Mouse (Mus musculus): ENCODE results near the gene Nrsn2. TPM values are rescaled to one million over a fixed set of nuclear protein-coding genes. Genes with fewer than 3 reads are reported as not detected.

The Nrsn2 gene
- polyA plus RNA-seq, 1 experiment from 2014 or later: 13.5 TPM

DNA sequence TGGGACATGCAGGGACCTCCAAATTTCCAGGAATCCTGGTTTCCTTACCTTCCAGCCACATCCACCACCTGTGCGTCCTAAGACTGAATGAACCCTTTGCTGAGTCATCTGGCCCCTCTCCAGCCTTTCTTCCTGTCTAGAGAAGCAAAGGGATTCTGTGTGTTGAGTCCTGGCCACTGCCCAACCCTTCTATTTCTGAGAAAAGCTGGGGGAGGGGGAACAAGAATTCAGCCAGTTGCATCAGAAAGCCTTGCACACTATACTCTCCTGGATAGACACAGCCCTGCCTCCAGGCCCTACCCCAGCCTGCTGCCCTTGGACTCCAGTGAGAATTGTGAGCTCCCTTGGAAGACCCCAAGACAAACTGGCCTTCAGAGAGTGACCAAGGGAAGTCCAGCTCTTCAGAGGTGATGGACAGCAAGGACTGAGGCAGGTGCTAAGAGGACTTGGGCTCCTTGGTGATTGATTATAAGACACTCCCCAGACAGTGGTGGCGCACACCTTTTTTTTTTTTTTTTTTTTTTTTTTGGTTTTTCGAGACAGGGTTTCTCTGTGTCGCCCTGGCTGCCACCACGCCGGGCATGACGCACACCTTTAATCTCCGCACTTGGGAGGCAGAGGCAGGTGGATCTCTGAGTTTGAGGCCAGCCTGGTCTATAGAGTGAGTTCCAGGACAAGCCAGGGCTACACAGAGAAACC lies 26.4 kb downstream of the Nrsn2 start:
- H3K27me3 ChIP-seq: 0 out of 2 replicates have a peak, but pooled peaks cover 6% of the 10 kb centered on the region
- ATAC-seq (replicated peaks): no peak
- H3K4me2 ChIP-seq (replicated peaks): no peak overlapping the region
- H3K4me3 ChIP-seq: no peak overlapping the region
- H3K27ac ChIP-seq (replicated peaks): no peak overlapping the region
- no peaks in the 10 kb centered on the region for H3K4me1 ChIP-seq
- H3K36me3 ChIP-seq: no peaks in the 10 kb centered on the region
- no peak overlapping the region for H3K9ac ChIP-seq (replicated peaks)
- H3K9me3 ChIP-seq: no peaks in the 10 kb centered on the region
- WGBS: 83% methylated on average over 8 of the region's 8 CpGs

DNA sequence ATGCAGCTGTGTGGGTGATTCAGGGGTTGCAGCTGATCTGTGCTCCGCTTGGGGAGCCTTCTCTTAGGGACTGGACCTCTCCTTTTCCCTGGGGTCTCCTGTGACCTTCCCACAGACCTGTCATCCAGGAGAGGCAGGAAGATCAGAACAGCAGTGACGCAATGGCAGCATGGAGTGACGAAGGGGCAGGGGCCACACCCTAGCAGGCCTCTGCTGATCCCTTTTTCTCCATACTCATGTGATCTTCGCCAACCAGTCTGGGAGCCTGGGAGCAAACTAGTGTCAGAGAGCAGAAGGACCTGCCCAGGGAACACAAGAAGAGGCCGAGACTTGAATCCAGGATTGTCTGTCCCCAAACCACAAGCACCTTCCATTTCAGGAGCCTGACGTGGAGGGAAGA lies 27.2 kb downstream of the Nrsn2 start:
- Histone ChIP-seq H3K9ac (replicated peaks) (no peak overlapping the region), H3K36me3 (no peaks in the 10 kb centered on the region), H3K4me3 (no peak overlapping the region), H3K9me3 (no peaks in the 10 kb centered on the region), H3K27ac (replicated peaks) (no peak overlapping the region), H3K27me3 (0 out of 2 replicates have a peak, but pooled peaks cover 6% of the 10 kb centered on the region), H3K4me2 (replicated peaks) (no peak overlapping the region), H3K4me1 (peaks cover 5% of the 10 kb centered on the region)
- no peak for ATAC-seq (replicated peaks)
- WGBS: 74% methylated on average over 6 of the region's 6 CpGs

DNA sequence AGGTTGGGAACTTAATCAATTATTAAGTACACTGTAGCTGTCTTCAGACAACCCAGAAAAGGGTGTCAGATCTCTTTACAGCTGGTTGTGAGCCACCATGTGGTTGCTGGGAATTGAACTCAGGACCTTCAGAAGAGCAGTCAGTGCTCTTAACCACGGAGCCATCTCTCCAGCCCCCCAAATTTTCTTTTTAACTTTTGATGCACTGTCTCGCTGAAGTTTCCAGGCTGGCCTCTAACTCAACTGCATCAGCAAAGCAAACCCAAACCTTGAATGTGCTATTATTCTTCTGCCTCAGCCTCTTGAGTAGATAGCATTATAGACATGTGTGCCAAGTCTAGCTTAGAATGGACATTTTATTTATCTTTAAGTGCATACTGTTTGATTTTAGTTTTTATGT lies 28.7 kb downstream of the Nrsn2 start:
- H3K9ac ChIP-seq (replicated peaks): no peak overlapping the region
- ATAC-seq (replicated peaks): no peak
- H3K27me3 ChIP-seq: 0 out of 2 replicates have a peak, but pooled peaks cover 6% of the 10 kb centered on the region
- H3K4me2 ChIP-seq (replicated peaks): no peak overlapping the region
- H3K4me1 ChIP-seq: peaks cover 15% of the 10 kb centered on the region
- WGBS: 87% methylated on average over 2 of the region's 2 CpGs
- no peaks in the 10 kb centered on the region for H3K36me3 ChIP-seq
- H3K9me3 ChIP-seq: no peaks in the 10 kb centered on the region
- H3K4me3 ChIP-seq: no peak overlapping the region
- H3K27ac ChIP-seq (replicated peaks): no peak overlapping the region

DNA sequence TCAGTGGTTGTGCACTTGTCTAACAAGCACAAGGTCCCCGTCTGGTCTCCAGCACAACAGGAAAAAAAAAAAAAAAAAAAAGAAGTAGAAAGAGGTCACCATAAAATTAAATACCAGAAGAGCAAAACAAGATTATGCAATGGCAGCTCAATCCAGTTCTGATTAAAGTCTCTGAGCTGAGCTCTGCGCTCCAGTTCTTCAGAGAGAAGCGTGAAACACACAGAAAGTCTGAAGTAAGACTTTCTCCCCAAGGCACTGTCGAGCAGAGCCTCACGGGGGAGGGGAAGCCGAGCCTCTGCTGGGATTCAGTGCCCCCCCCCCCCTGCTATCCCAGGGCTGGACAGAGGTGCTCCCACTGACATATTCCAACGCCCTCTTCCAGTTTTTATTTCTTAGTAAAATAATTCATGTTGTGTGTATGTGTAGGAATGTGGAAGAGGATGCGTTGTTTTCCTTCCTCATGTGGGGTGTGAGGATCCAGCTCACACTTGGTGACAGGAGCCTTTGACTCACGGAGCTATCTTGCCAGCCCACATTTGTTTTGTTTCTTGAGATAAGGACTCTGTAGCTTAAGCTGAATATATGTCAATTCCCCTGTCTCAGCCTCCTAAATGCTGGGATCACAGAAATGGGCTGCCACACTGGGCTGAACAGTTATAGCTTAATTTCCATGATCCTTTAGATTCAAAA lies 29.5 kb downstream of the Nrsn2 start:
- no peaks in the 10 kb centered on the region for H3K36me3 ChIP-seq
- no peaks in the 10 kb centered on the region for H3K9me3 ChIP-seq
- no peak for ATAC-seq (replicated peaks)
- no peak overlapping the region for H3K9ac ChIP-seq (replicated peaks)
- H3K27me3 ChIP-seq: 0 out of 2 replicates have a peak, but pooled peaks cover 6% of the 10 kb centered on the region
- 49% methylated on average over 9 of the region's 9 CpGs for whole genome bisulfite sequencing
- H3K4me1 ChIP-seq: peaks cover 15% of the 10 kb centered on the region
- H3K4me3 ChIP-seq: no peak overlapping the region
- H3K27ac ChIP-seq (replicated peaks): no peak overlapping the region
- no peak overlapping the region for H3K4me2 ChIP-seq (replicated peaks)

DNA sequence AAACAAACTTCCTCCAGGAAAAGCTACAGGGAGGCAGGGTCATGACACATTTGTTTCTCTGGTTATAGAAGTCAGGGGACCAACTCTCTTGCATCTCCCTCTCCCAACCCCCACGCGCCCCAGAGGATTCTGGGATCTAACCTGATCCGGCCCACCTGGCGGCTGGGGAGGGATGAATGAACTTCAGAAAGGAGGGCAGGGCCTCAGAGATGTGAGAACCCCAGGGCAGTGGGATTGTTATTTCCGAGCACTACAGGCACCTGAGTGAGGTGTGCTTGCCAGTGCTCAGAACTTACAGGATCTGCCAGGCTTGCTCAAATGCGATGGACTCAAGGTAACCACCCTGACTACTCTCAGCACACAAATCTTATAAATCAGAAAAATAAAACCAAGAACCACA lies 31.0 kb downstream of the Nrsn2 start:
- 0 out of 2 replicates have a peak, but pooled peaks cover 6% of the 10 kb centered on the region for H3K27me3 ChIP-seq
- no peak overlapping the region for H3K27ac ChIP-seq (replicated peaks)
- 66% methylated on average over 6 of the region's 6 CpGs for WGBS
- H3K4me1 ChIP-seq: peaks cover 15% of the 10 kb centered on the region
- H3K4me2 ChIP-seq (replicated peaks): no peak overlapping the region
- no peak for ATAC-seq (replicated peaks)
- no peak overlapping the region for H3K4me3 ChIP-seq
- no peaks in the 10 kb centered on the region for H3K36me3 ChIP-seq
- no peaks in the 10 kb centered on the region for H3K9me3 ChIP-seq
- no peak overlapping the region for H3K9ac ChIP-seq (replicated peaks)

DNA sequence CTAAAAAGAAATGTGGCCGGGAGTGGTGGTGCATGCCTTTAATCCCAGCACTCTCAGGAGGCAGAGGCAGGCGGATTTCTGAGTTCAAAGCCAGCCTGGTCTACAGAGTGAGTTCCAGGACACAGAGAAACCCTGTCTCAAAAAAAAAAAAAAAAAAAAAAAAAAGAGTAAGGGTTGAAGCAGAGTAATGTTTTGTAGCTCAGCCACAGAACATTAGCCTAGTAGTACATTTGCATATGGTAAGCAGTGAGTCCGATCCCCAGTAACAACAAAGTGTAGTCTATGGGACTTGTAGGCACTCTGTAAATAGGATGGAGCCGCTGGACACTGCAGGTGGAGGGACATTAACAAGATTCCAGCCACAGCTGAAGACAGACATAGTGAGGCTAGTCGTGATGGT lies 31.5 kb downstream of the Nrsn2 start:
- Histone ChIP-seq H3K9ac (replicated peaks) (no peak overlapping the region), H3K27ac (replicated peaks) (no peak overlapping the region), H3K4me1 (peaks cover 15% of the 10 kb centered on the region), H3K36me3 (no peaks in the 10 kb centered on the region), H3K4me3 (no peak overlapping the region), H3K9me3 (no peaks in the 10 kb centered on the region), H3K4me2 (replicated peaks) (no peak overlapping the region), H3K27me3 (0 out of 2 replicates have a peak, but pooled peaks cover 6% of the 10 kb centered on the region)
- no peak for ATAC-seq (replicated peaks)
- 67% methylated on average over 5 of the region's 5 CpGs for WGBS

DNA sequence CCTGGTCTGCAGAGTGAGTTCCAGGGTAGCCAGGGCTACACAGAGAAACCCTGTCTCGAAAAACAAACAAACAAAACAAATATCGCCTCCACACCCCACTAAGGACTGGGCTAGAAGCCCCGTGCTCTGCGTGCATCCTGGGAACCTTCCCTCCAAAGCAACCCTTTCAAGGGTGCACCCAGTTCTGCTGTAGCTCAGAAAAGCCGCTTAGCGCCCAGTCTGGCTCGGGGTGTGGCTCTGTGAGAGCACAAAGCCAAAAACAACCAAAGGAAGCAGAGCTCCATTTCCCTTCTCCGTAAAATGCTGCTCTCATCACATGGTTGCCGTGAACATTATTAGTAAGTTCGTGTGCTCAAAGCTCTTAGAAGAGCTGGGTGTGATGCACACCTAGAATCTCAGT lies 32.1 kb downstream of the Nrsn2 start:
- H3K4me2 ChIP-seq (replicated peaks): peak overlapping the region; percentile 84
- H3K4me1 ChIP-seq: peaks cover 15% of the 10 kb centered on the region
- peak overlapping the region; percentile 41 for H3K9ac ChIP-seq (replicated peaks)
- no peaks in the 10 kb centered on the region for H3K9me3 ChIP-seq
- WGBS: 10% methylated on average over 10 of the region's 10 CpGs
- no peaks in the 10 kb centered on the region for H3K36me3 ChIP-seq
- 0 out of 2 replicates have a peak, but pooled peaks have one; percentile 23 for ATAC-seq (replicated peaks)
- H3K27me3 ChIP-seq: 0 out of 2 replicates have a peak, but pooled peaks cover 6% of the 10 kb centered on the region
- H3K4me3 ChIP-seq: peak overlapping the region; percentile 56
- H3K27ac ChIP-seq (replicated peaks): no peak overlapping the region

DNA sequence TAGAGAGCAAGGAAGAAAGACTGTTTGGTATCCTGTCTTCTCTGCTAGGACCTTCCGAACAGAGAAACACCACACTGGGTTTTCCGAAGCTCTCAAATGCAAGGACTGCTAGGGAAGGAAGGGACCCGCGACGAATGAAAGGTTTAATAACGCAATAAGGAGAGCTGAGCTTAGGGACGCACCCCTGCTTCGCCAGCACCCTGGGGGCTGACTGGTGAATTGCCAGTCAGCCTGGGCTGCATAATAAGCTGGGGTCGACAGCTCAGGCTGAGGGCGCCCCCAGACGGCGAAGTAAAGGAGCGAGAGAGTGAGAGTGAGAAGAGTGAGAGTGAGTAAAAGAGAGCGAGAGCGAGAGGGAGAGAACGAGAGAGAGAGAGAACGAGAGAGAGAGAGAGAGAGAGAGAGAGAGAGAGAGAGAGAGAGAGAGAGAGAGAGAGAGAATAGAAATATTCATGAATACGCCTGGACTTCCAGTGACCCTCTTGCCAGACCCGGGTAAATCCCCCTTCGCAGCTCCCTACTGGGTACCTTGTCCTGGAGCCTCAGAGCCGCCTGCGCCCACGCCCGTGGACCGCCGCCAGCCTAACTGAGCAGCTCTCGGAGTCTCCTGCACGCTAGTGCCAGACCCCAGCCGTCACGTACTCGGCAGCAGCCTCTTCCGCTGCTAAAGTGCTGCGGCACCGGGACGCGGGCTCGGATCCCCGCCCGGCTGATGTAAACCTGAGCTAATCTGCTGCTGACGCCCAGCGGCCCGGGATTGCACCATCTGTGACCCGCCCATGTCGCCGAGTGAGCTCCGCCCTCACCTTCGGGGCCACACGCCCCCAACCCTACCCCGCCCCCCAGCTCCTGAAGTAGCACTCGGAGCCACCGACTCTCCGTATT lies 32.9 kb downstream of the Nrsn2 start, which contains the start of gene Trib3:
TSS of gene Trib3 (minus strand) at position 704 of the 885 bp plus-strand sequence.
- no peaks in the 10 kb centered on the region for H3K9me3 ChIP-seq
- H3K4me3 ChIP-seq: peak within 1 kb of the TSS; percentile 56
- ATAC-seq (replicated peaks): peak; percentile 87
- H3K4me2 ChIP-seq (replicated peaks): peak within 1 kb of the TSS; percentile 84
- 0 out of 2 replicates have a peak within 1 kb of the TSS, but pooled peaks have one; percentile 28 for H3K27ac ChIP-seq (replicated peaks)
- peaks cover 15% of the 10 kb centered on the region for H3K4me1 ChIP-seq
- 0 out of 2 replicates have a peak, but pooled peaks cover 6% of the 10 kb centered on the region for H3K27me3 ChIP-seq
- peak within 1 kb of the TSS; percentile 41 for H3K9ac ChIP-seq (replicated peaks)
- under 1% methylated on average over 52 of the region's 52 CpGs for WGBS
- no peaks in the 10 kb centered on the region for H3K36me3 ChIP-seq

DNA sequence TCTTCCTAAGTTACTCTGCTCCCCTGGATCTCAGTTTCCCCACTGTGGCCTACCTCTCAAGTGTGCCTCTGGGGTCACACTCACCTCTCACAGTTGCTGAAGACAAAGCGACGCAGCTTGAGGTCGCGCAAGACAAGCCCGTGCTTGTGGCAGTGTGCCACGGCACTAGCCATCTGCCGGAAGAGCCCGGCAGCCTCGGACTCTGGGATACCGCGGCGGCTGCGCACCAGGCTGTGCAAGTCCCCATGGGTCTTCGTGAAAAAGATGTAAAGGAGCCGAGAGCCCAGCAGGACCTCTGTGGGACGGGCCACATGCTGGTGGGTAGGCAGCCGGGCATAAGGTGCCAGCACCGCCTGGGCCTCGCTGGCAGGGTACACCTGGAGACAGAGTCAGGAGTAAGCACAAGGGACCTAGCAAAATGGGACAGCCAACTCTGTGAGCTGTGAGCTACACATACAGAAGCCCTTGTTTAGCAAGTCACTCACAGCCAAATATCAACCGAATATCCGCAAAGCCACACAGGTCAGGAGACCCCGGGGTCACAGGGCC lies 36.7 kb downstream of the Nrsn2 start:
- no peaks in the 10 kb centered on the region for H3K9me3 ChIP-seq
- no peaks in the 10 kb centered on the region for H3K27me3 ChIP-seq
- 86% methylated on average over 22 of the region's 22 CpGs for WGBS
- no peak for ATAC-seq (replicated peaks)
- no peak overlapping the region for H3K27ac ChIP-seq (replicated peaks)
- no peak overlapping the region for H3K4me3 ChIP-seq
- H3K4me1 ChIP-seq: peaks cover 15% of the 10 kb centered on the region
- H3K9ac ChIP-seq (replicated peaks): no peak overlapping the region
- H3K36me3 ChIP-seq: no peaks in the 10 kb centered on the region
- H3K4me2 ChIP-seq (replicated peaks): no peak overlapping the region

DNA sequence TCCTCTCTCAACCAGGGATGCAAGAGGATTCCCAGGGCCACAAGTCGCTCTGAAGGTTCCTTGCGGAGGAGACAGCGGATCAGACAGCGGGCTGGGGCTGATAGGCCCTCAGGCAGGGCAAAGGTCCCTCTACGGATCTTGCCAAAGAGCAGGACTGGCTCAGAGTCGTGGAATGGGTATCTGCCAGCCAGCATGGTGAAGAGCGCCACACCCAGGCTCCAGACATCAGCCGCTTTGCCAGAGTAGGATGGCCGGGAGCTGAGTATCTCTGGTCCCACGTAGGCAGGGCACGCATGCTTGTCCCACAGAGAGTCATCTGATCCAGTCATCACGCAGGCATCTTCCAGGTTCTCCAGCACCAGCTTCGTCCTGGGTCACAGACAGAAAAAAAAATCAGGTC lies 38.1 kb downstream of the Nrsn2 start:
- 83% methylated on average over 13 of the region's 13 CpGs for WGBS
- Histone ChIP-seq H3K27me3 (no peaks in the 10 kb centered on the region), H3K36me3 (no peaks in the 10 kb centered on the region), H3K4me3 (no peak overlapping the region), H3K4me2 (replicated peaks) (no peak overlapping the region), H3K9me3 (no peaks in the 10 kb centered on the region), H3K4me1 (peaks cover 3% of the 10 kb centered on the region; the same call in 1 of the 2 replicates), H3K9ac (replicated peaks) (no peak overlapping the region), H3K27ac (replicated peaks) (no peak overlapping the region)
- no peak for ATAC-seq (replicated peaks)

DNA sequence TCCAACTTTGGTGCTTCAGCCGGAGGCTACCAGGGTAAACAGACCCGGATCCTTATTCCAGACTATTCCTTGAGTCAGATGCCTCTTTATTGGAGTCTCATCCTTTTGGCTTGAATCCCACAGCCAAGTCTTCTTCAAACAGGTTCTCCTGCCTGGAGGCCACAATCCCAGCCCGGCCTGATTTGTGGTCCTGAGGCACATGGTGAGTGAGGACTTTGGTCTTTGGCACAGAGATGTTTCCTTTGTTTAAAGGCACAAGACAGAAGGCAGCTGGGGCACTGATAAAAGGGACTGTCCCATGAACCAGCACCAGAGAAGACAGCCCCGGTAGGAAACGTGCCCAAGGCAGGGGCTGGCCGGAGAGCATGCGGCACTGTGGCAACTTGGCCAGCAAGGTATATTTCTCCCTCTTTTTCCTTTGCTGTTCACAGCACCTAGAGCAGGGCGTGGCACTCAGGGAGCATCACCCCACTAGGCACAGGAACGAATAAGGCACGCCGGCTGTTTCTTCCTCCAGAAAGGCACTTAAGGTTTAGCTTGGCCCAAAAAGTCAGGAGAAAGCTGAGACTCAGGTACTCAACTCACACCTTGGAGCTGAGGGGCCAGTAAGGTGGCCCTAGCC lies 38.7 kb downstream of the Nrsn2 start:
- Histone ChIP-seq H3K9ac (replicated peaks) (no peak overlapping the region), H3K27me3 (no peaks in the 10 kb centered on the region), H3K4me2 (replicated peaks) (no peak overlapping the region), H3K4me3 (no peak overlapping the region), H3K4me1 (no peaks in the 10 kb centered on the region), H3K27ac (replicated peaks) (no peak overlapping the region), H3K36me3 (no peaks in the 10 kb centered on the region), H3K9me3 (no peaks in the 10 kb centered on the region)
- WGBS: 87% methylated on average over 11 of the region's 11 CpGs
- no peak for ATAC-seq (replicated peaks)

Data from forebrain, embryonic 15.5 days (tissue).